Mouse (Mus musculus) T-cell, adult 2 months (primary cell): ENCODE data around the gene Pck2.

Experiments used
- DNase-seq: peaks from one replicate; pipeline ENCODE4 v3.0.0; 2022; ENCODE audit warnings: low spot score

Gene Pck2

DNA sequence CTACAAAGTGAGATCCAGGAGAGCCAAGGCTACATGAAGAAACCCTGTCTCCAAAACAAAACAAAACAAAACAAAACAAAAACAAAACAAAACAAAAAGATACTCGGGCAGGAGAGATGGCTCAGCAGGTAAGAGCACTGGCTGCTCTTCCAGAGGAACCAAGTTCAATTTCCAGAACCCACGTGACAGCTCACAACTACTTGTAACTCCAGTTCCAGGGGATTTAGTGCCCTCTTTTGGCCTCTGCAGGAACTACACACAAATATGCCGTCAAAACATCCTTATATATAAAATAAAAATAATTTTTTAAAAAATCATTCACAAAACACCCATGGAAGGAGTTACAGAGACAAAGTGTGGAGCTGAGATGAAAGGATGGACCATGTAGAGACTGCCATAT lies 12.1 kb upstream of the Pck2 start:
- DNase-seq: peak; percentile 31

GRCm38 (mm10) chr14:55536116-55536745 lies 3.8 kb upstream of the Pck2 start:
- no peak for DNase-seq

DNA sequence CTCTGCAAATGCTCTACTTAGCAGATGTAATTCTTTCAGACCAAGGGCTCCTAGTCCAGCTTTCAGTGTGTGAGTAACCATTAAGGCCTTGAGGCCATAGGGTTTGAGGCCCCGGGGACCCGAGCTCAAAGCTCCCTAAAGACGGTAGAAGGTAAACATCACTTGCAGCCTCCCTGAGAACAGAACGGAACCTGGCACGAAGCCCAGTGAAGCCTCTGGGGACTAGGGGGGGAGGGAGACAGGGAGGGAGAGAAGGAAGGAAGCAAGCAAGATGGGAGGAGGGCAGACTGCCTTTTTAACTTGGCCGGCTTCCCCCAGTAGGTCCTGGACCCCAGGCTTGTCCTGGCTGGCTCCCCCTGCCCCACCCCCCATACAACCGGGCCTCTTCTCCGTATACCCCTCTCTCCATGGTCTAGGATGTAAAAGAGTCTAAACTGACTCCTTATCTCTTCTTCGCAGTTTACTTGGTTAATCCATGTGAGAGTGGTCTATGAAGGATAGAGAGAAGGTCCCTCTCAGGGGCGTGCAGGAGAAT lies 788 bp downstream of the Pck2 start:
- DNase-seq: peak; percentile 59

DNA sequence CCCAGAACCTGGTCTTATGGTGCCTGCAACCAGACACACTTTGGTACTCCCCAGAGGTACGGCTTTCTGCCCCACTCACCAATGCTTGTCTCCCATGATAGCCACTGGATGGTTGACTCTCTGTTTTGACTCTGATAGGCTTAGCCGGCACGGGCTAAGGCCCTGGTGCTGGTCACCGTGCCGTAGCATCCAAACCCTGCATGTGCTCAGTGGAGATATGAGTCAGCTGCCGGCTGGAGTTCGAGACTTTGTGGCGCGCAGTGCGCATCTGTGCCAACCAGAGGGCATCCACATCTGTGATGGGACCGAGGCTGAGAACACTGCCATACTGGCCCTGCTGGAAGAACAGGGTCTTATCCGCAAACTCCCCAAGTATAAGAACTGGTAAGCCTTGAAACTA lies 2.2 kb downstream of the Pck2 start:
- DNase-seq: no peak

DNA sequence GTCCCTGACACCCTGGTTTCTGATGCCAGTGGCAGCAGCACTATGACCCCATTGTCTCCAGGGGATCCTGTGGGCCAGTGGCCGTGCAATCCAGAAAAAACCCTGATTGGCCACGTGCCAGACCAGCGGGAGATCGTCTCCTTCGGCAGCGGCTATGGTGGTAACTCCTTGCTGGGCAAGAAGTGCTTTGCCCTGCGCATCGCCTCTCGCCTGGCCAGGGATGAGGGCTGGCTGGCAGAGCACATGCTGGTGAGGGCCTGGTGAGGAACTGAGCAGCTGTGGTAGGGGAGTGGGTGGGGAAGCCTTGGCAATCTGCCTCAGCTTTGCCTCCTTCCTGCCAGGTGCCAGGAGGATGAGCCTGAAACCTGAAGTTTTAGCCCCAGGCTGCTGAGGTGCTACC lies 4.3 kb downstream of the Pck2 start:
- DNase-seq: no peak

DNA sequence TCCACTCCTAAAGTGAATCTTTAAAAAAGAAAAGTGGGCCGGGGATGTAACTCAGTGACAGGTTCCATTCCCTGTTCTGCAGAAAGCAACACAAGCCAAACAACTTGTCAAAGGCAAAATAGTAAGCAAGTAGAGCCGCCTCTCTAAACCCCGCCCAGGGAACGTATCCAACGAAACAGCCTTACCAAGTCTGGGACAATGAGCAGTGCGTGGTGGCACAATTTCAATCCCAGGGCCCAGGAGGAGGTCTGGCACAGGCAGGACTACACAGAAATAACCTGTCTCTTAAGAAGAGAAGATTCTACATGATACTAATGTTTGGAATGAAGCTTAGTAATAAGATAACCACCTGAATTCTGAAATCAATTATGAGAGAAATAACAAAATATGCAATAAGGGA lies 10.1 kb downstream of the Pck2 start:
- DNase-seq: no peak

- no peak for DNase-seq
Measured at GRCm38 (mm10) chr14:55551347-55551746, 11.3 kb downstream of the Pck2 start.

DNA sequence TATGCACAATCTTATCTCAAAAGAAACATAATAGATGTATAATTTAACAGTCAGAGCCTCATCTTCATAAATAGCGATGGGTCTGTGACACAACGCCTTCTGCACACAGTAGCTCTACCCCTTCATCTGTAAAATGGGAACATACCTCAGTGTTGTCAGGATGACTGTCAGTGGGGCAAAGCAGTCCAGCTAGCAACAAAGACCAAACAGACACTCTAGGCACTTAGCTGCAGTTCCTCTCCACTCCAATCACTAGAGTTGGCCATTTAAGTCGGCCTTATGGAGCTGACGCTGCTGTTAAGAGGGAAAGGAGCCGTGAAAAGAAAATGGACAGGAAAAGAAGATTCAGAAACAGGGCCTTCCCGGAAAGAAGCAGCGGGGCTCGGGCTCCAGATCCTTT lies 11.7 kb downstream of the Pck2 start:
- no peak for DNase-seq

GRCm38 (mm10) chr14:55554635-55555034 lies 14.6 kb downstream of the Pck2 start:
- DNase-seq: no peak

GRCm38 (mm10) chr14:55555788-55556187 lies 15.7 kb downstream of the Pck2 start:
- no peak for DNase-seq

GRCm38 (mm10) chr14:55557003-55557402 lies 16.9 kb downstream of the Pck2 start:
- peak; percentile 65 for DNase-seq

DNA sequence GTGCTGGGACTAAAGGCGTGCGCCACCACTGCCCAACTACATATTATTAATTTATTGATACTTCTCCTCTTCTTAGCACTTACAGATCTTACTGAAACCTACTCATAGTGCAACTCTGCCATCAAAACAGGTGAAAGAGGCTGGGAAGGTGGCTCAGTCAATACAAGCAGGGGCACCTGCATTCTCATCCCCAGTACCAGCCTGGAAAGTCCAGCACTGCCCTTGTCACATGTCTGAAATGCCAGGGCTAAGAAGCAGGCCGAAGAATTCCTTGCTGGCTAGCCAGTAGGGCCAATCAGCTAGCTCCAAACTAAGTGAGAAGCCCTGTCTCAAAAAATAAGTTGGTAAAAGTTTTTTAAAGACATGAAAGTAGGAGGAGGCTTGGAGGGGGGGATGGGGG lies 17.5 kb downstream of the Pck2 start:
- no peak for DNase-seq

DNA sequence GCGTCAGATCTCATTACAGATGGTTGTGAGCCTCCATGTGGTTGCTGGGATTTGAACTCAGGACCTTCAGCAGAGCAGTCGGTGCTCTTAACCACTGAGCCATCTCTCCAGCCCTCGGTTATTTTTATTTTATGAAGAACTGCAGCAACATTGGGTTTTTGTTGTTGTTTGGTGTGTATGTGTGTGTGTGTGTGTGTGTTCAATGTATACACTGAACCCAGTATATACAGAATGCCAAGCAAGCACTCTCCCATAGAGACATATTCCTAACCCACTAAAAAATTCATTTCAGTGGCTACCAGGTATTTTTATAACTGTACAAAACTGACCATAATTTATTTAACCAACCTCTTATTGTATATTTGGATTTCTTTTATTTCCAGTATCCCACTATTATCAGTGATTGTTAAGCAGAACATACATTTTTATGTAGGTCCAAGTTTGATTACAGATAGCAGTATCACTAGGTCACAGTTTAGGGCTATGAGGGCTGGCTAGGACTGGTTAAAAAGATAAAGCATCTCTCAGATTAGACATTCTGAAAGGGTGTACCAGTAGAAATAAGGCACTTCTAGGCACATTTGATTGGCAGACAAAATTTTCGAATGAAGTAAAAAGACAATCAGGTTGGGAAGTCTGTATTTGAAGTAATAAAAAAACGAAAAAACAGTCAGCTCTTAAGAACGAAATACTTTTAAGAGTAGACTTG lies 18.8 kb downstream of the Pck2 start:
- DNase-seq: no peak

DNA sequence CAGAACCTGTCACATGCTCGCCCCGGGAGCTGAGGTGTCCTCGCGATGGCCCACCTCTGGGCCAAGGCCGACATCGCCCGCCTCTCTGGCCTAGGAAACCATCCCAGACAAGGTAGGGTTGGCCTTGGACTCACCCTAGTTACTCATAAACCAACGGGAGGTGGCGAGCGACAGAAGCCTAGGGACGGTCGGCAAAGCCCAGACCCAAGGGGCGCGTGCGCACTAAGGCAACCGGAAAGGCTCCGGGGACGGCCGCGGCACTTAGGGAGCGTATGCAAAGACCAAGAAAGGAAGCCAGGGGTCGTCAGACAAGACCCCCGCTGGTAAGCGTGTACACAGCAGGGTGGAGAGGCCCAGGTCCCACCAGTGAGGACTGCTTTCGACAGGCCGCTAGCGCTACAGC lies 19.7 kb downstream of the Pck2 start, which contains the start of gene Dcaf11:
Gene Dcaf11 (plus strand): TSS at position 208 of the 403 bp plus-strand sequence.
- peak; percentile 80 for DNase-seq

DNA sequence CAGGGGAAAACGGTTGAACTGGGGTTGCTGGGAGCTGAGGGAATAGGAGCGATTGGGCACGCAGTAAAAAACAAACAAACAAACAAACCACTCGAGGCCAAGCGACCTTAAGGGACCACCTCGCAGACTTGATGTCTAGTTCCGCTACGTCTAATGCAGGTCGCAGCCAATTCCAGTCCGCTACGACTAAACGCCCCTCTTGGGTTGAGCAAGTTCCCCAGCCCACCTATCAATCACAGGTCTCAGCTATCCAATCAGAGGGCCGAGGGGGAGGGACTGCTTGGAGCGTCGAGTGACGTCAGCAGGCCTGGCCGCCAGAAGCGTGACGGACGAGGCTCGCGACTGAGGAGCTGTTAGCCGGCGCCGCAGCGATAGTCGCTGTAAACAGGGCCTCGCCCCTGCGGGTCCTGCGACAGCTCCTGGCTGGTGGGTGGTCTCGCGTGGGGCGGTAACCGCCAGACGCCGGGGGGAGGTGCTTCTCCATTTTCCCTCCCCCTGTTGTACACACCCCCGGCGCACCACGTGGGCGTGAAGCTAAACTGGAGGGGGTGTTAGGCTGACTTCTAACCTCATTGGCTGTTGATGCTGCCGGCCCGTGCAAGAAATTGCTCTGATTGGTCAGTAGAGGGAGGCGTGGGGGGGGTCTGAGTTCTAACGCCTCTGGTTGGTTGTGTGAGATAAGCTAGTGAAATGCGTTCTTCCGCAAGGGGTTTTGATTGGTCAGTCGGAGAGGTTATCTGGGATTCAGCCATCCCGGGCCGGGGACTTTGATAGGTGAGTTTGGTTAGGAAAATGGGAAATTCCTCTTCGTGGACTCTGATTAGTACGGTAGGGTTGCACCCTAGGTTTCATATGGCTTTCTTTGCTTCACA lies 20.4 kb downstream of the Pck2 start, which contains the start of gene A730061H03Rik:
Gene A730061H03Rik (minus strand): TSS at position 205 of the 872 bp plus-strand sequence.
- peak; percentile 98 for DNase-seq

GRCm38 (mm10) chr14:55561860-55562259 lies 21.8 kb downstream of the Pck2 start:
- DNase-seq: no peak

- DNase-seq: no peak
Measured at GRCm38 (mm10) chr14:55563249-55563648, 23.2 kb downstream of the Pck2 start.

- no peak for DNase-seq
Measured at GRCm38 (mm10) chr14:55565748-55566147, 25.7 kb downstream of the Pck2 start.

DNA sequence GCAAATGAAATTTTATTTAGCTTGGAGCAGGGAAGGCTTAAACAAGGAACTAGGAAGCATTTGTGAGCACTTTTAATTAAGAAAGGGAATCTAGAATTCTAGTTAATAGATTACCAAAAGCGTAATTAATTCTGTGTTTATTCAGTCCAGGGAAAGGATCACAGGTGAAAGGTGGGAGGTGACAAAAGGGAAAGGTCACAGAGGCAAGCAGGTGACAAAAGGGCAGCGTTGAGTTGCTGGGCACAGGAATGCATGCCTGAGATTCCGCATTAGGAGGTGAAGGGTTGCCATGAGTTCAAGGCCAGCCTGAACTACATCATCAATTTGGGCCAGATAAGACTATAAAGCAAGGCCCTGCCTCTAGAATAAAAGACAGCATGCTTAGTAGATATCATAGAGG lies 27.4 kb downstream of the Pck2 start:
- no peak for DNase-seq

- no peak for DNase-seq
Measured at GRCm38 (mm10) chr14:55570588-55570987, 30.5 kb downstream of the Pck2 start.

- no peak for DNase-seq
Measured at GRCm38 (mm10) chr14:55571760-55572159, 31.7 kb downstream of the Pck2 start.

GRCm38 (mm10) chr14:55575302-55575701 lies 35.2 kb downstream of the Pck2 start, which contains the start of gene Fitm1:
Gene Fitm1 (plus strand): TSS chr14:55575617.
- no peak for DNase-seq
